Mouse (Mus musculus) stomach, embryonic 16.5 days (tissue): ENCODE data around the gene Eef1akmt1. TPM values are rescaled to one million over a fixed set of nuclear protein-coding genes. Genes with fewer than 3 reads are reported as not detected.

Source experiments
- ATAC-seq: fragments of 200-750 bp; cut with Nextera tagmentation; 2 replicates; pipeline ENCODE4 v1.8.0; 2017; ENCODE audit warnings: moderate number of reproducible peaks, moderate TSS enrichment; ENCODE audit not compliant: insufficient read depth, low FRiP score
- H3K27ac ChIP-seq: fragments of 300-500 bp; sonication (generic); 2 replicates; pipeline ENCODE4 v1.5.1; 2014; ENCODE audit warnings: low read length
- H3K27me3 ChIP-seq: fragments of 300-500 bp; sonication (generic); 2 replicates; pipeline ENCODE4 v1.6.1; 2014; ENCODE audit warnings: low read length, control low read depth, mixed read lengths; ENCODE audit not compliant: control insufficient read depth, insufficient read depth
- H3K36me3 ChIP-seq: fragments of 300-500 bp; sonication (generic); 2 replicates; pipeline ENCODE4 v1.6.1; 2014; ENCODE audit warnings: low read length; ENCODE audit not compliant: control insufficient read depth, insufficient read depth
- H3K4me1 ChIP-seq: fragments of 300-500 bp; sonication (generic); 2 replicates; pipeline ENCODE4 v1.6.1; 2014; ENCODE audit warnings: low read length, control low read depth, mixed read lengths; ENCODE audit not compliant: control insufficient read depth, insufficient read depth
- H3K4me2 ChIP-seq: fragments of 300-500 bp; sonication (generic); 2 replicates; pipeline ENCODE4 v1.6.1; 2014; ENCODE audit warnings: low read depth, low read length, mixed read lengths
- H3K4me3 ChIP-seq: fragments of 300-500 bp; sonication (generic); replicated peaks from 2 replicates; pipeline ENCODE4 v1.5.1; 2014; ENCODE audit warnings: mild to moderate bottlenecking, low read length
- H3K9ac ChIP-seq: fragments of 300-500 bp; sonication (generic); 2 replicates; pipeline ENCODE4 v1.6.1; 2014; ENCODE audit warnings: low read length
- H3K9me3 ChIP-seq: fragments of 300-500 bp; sonication (generic); replicated peaks from 2 replicates; pipeline ENCODE4 v1.6.1; 2016; ENCODE audit warnings: low read length, control low read depth; ENCODE audit not compliant: control insufficient read depth
- WGBS: fragments of 180-500 bp; shearing (Covaris S2); extraction: QIAGEN DNeasy Blood & Tissue Kit; methylation state at CpG from one replicate; pipeline ENCODE4 v1.1.7; 2014; 5-methylcytosine and 5-hydroxymethylcytosine counted together
- polyA plus RNA-seq: library from polyadenylated mRNA; unstranded; fragments of >200 nt; fragmentation: Nextera tagmentation; extraction: Ambion mirVana; gene quantifications from 2 replicates; pipeline ENCODE4 v1.2.1, GENCODE M21; 2015

The Eef1akmt1 gene
- polyA plus RNA-seq, 1 experiment from 2014 or later: 75.3 TPM

DNA sequence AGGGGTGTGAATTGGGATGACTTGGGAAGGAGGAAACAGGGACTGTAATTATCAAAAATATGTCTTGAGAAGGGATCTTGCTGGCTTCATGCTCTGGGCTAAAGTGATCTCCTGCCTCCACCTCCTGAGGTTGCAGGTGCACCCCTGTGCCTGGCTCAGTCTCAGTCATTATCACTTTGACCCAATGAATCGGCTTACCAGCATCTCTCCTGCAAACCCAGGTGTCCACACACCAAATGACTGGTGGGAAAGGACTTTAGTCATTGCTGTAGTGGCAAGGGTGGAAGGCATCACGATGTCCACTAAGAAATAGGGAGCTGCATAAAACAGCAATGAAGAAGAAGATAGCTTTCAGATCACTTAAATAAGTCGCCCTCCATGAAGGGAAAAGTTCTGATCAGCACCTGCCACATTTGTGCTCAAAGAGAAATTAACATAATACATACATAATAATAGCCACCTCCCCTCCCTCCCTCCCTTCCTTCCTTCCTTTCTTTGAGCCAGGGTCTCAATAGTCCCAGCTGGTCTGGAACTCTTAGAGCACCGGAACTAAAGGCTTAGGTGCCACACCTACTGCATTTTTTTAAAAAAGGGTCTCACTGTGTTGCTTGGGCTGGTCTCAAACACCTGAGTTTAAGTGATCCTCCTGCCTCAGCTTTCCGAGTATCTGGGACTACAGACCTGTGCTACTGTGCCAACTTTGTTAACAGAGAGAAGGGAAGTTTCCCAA, 41.5 kb downstream of the Eef1akmt1 start:
- Histone ChIP-seq H3K27ac (no peak overlapping the region), H3K9me3 (no peaks in the 10 kb centered on the region), H3K9ac (no peak overlapping the region), H3K4me2 (no peak overlapping the region), H3K36me3 (no peaks in the 10 kb centered on the region), H3K4me3 (no peak overlapping the region), H3K4me1 (peaks cover 15% of the 10 kb centered on the region), H3K27me3 (no peaks in the 10 kb centered on the region)
- ATAC-seq: no peak
- 66% methylated on average over 5 of the region's 5 CpGs for WGBS

DNA sequence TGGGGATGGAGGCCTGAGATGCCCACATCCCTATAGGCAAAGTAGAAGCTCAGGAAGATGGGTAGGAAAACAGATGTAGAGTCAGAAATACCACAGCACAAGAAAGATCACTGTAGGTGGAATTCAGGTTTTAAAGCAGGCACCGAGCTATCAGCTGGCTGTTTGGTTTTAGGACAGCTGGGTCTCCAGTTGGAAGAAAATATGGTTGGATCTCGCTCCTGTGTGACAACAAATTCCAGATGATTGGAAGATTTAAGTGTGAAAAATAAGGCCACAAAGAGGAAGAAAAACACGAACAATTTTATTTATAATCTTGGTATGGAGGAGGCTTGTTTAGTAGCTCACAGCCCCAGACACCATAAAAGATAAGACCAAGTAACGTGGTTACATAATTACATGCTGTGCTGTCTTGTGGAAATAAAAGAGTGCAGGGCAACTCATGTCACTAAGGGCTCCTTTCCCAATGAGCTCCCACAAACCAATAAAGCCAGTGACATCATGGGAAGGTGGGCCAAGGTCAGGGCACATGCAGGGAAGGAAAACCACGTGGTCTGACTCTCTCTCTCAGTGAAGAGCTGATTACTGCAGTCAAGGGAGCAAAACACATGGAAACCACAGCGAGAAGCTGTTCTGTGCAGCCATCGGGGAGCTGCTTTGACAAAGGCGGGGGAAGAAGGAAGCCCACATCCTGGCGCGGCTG, 42.2 kb downstream of the Eef1akmt1 start:
- no peaks in the 10 kb centered on the region for H3K36me3 ChIP-seq
- H3K4me2 ChIP-seq: no peak overlapping the region
- no peak overlapping the region for H3K4me3 ChIP-seq
- H3K4me1 ChIP-seq: peaks cover 8% of the 10 kb centered on the region
- H3K9ac ChIP-seq: no peak overlapping the region
- no peak overlapping the region for H3K27ac ChIP-seq
- WGBS: 54% methylated on average over 10 of the region's 10 CpGs
- no peaks in the 10 kb centered on the region for H3K27me3 ChIP-seq
- ATAC-seq: no peak
- H3K9me3 ChIP-seq: no peaks in the 10 kb centered on the region

DNA sequence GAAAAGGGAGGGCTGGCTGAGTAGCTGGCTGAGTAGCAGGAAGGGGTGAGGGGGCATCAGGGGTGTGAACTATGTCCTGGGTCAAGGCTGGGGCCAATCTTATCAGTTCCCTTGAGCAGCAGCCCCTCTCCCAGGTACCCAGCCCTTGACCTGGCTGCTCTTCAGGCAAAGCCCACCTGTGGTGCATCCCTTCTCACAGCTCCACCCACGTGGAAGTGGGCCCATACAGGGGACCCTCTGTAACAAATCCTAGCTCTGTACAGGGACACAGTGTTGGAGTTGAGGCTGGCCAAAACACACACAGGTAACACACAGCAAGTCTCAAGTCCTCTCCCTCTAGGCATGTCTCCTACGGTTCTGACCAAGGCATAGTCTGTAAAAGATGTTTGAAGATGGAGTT, 43.8 kb downstream of the Eef1akmt1 start:
- no peaks in the 10 kb centered on the region for H3K36me3 ChIP-seq
- H3K4me3 ChIP-seq: no peak overlapping the region
- ATAC-seq: no peak
- peaks cover 3% of the 10 kb centered on the region; the same call in 1 of the 2 replicates for H3K4me1 ChIP-seq
- H3K9ac ChIP-seq: no peak overlapping the region
- WGBS: 41% methylated on average over 2 of the region's 2 CpGs
- no peaks in the 10 kb centered on the region for H3K9me3 ChIP-seq
- H3K27me3 ChIP-seq: no peaks in the 10 kb centered on the region
- H3K4me2 ChIP-seq: no peak overlapping the region
- H3K27ac ChIP-seq: no peak overlapping the region

DNA sequence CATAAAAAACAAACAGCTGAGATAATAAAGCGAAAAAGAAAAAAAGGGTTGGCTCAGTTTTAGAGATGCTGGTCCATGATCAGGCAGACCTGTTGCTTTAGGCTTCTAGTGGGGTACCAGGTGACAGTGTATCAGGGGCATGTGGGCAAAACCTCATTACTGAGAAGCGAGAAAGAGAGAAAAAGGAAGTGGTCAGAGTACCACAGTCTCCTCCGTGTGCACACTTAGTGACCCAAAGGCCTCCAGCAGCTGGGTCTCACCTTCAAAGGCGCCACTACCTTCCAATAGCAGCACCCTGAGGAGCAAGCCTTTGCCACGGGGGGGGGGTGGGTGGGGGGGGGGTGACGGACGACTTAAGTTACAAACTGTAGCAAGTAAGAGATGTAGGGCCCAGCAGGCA, 44.3 kb downstream of the Eef1akmt1 start:
- Histone ChIP-seq H3K27me3 (no peaks in the 10 kb centered on the region), H3K9ac (no peak overlapping the region), H3K4me3 (no peak overlapping the region), H3K36me3 (no peaks in the 10 kb centered on the region), H3K4me1 (peaks cover 3% of the 10 kb centered on the region; the same call in 1 of the 2 replicates), H3K9me3 (no peaks in the 10 kb centered on the region), H3K4me2 (no peak overlapping the region), H3K27ac (no peak overlapping the region)
- ATAC-seq: no peak
- 42% methylated on average over 7 of the region's 7 CpGs for WGBS

DNA sequence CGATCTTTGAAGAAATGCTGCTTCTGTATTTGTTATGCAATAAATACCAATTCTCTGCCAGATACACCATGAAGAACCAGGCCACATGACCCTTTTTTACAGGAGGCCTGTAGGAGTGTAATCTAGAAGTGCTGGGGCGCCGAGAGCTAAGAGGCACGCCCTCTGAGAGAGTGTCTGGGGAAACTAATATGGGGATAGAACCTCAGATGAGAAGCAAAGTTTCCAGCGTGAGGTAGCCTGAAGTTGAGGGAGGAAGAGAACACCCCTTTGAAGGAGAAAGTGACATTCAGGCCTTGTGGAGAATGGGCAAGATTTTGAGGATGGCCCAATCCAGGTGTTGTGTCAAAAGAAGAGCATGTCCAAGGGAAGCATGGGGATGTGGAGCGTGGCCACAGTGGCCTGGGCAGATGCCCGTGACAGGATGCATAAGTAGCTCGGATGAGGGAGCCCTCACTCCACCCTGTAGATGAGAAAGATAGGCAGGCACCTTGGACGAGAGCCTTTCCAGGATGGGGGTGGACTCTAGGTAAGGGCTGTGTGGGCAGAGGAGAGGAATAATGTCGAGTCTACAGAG, 45.3 kb downstream of the Eef1akmt1 start:
- no peaks in the 10 kb centered on the region for H3K27me3 ChIP-seq
- H3K4me3 ChIP-seq: peak overlapping the region; percentile 76
- H3K9me3 ChIP-seq: no peaks in the 10 kb centered on the region
- H3K4me1 ChIP-seq: peaks cover 3% of the 10 kb centered on the region; the same call in 1 of the 2 replicates
- H3K9ac ChIP-seq: no peak overlapping the region
- peak overlapping the region; percentile 93 for H3K4me2 ChIP-seq
- no peaks in the 10 kb centered on the region for H3K36me3 ChIP-seq
- no peak overlapping the region for H3K27ac ChIP-seq
- WGBS: 56% methylated on average over 10 of the region's 10 CpGs
- ATAC-seq: peak; percentile 8

DNA sequence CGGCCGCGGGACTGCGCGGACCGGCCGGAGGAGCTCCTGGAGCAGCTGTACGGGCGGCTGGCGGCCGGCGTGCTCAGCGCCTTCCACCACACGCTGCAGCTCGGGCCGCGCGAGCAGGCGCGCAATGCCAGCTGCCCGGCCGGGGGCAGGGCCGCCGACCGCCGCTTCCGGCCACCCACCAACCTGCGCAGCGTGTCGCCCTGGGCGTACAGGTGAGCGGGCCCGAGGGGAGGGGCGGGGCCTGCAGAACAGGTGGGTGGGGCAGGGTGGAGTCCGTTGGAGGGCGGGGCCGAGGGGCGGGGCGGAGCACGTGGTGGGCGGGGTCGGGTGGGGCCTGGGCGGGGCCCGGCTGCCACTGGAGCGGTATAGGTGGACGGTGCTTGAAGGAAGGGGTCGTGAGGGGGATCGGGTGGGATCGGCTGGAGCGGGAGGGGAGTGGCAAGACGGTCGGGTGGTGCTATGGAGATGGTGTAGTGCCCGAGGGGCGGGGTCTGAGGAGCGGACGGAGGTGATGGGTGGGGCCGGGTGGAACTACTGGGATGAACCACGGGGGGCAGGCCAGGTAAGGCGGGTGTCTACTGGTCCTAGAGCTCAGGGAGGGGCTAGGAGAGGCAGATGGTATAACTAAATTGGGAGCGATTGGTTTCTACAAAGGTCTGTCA, 45.9 kb downstream of the Eef1akmt1 start:
- Histone ChIP-seq H3K4me2 (peak overlapping the region; percentile 93), H3K27ac (peak overlapping the region; percentile 70), H3K9me3 (no peaks in the 10 kb centered on the region), H3K36me3 (no peaks in the 10 kb centered on the region), H3K4me3 (peak overlapping the region; percentile 76), H3K9ac (peak overlapping the region; percentile 88), H3K27me3 (no peaks in the 10 kb centered on the region), H3K4me1 (peaks cover 3% of the 10 kb centered on the region; the same call in 1 of the 2 replicates)
- ATAC-seq: peak; percentile 90
- WGBS: under 1% methylated on average over 54 of the region's 60 CpGs

DNA sequence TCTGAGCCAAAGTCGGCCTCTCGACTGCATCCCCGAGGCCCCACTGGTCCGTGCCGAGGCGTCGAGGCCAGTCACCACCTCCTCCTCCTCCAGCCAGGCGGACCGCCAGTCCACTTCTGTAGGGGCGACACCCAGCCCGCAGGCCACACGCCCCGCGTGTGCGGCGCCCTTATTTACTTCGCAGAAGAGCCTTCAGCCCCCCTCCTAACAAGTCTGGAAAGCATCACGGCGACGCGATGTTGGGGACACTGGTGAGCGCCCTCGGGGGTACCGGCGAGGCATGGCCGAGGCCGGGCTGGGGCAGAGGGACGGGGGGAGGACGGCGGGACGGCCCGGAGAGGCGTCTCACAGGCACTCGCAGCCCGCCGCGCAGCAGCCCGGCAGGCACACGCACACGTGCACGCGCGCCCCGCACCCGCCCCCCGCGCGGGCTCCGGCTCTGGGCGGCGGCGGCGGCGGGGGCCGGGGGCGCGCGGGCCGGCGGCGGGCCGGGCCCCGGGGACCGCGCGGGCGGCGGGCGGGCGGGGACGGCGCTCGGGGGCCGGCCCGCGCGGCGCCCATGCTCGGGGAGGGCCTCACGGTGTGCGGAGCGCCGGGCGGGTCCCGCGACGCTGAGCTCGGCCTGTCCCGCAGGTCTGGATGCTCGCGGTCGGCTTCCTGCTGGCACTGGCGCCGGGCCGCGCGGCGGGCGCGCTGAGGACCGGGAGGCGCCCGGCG, 46.6 kb downstream of the Eef1akmt1 start, which contains the start of gene Il17d:
Gene Il17d (plus strand): TSS at position 107 of the 717 bp plus-strand sequence.
- WGBS: under 1% methylated on average over 64 of the region's 104 CpGs
- H3K4me3 ChIP-seq: peak within 1 kb of the TSS; percentile 76
- H3K36me3 ChIP-seq: no peaks in the 10 kb centered on the region

DNA sequence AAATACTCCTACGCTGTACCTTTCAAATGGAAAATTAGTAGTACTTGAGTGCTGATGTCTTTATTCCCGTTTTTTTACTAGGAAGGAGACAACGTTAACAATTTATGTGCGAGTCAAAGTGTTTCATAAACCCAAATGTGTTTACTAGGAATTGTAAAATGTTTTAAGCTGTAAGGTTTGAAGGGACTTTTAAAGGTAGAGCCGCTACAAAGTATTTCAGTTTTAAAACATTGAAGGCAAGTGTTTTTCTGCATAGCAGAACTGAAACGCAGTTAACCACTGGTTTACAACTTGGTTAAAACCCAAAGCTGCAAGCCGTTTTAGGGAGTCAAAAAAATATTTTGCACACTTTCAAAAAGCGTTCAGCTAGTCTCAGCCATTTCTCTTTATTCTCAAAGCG, 47.6 kb downstream of the Eef1akmt1 start:
- H3K9me3 ChIP-seq: no peaks in the 10 kb centered on the region
- no peaks in the 10 kb centered on the region for H3K27me3 ChIP-seq
- H3K27ac ChIP-seq: no peak overlapping the region
- no peak for ATAC-seq
- H3K4me2 ChIP-seq: no peak overlapping the region
- WGBS: 87% methylated on average over 9 of the region's 9 CpGs
- H3K9ac ChIP-seq: no peak overlapping the region
- H3K4me1 ChIP-seq: peaks cover 3% of the 10 kb centered on the region; the same call in 1 of the 2 replicates
- no peaks in the 10 kb centered on the region for H3K36me3 ChIP-seq
- H3K4me3 ChIP-seq: no peak overlapping the region

More for the DNA sequence above, 46.6 kb downstream of the Eef1akmt1 start, which contains the start of gene Il17d:
- Histone ChIP-seq H3K4me2 (peak within 1 kb of the TSS; percentile 93), H3K9ac (peak within 1 kb of the TSS; percentile 88), H3K4me1 (peaks cover 3% of the 10 kb centered on the region; the same call in 1 of the 2 replicates), H3K27ac (peak within 1 kb of the TSS; percentile 70), H3K9me3 (no peaks in the 10 kb centered on the region), H3K27me3 (no peaks in the 10 kb centered on the region)
- ATAC-seq: peak; percentile 43
